In genomic region chr16:97763061-97763989, GRCm38 (mm10) we compare ENCODE assay signal across 8 mouse cellular contexts. TPM values are rescaled to one million over a fixed set of nuclear protein-coding genes. Genes with fewer than 3 reads are reported as not detected.
A peak's percentile ranks its signal among the peaks of the same experiment; 100 is the strongest.
DNase-seq lines count a peak whose midpoint lies in the region; ATAC-seq lines count a peak whose summit lies in the region.

Gene Ripk4 (minus strand): TSS chr16:97763787.

- H3K4me1 ChIP-seq in forebrain, embryonic 12.5 days: peaks cover 11% of the 10 kb centered on the region
- H3K4me1 ChIP-seq in intestine, embryonic 16.5 days (ENCODE audit: control insufficient read depth, insufficient read depth, low read length): peaks cover 31% of the 10 kb centered on the region
- H3K4me1 ChIP-seq in liver, embryonic 16.5 days (ENCODE audit: control insufficient read depth, low read depth, low read length): peaks cover 8% of the 10 kb centered on the region
- peaks cover 14% of the 10 kb centered on the region for H3K4me1 ChIP-seq in neural tube, embryonic 15.5 days

- no peak within 1 kb of the TSS for H3K27ac ChIP-seq in forebrain, embryonic 12.5 days
- peak within 1 kb of the TSS; percentile 61 for H3K27ac ChIP-seq in intestine, embryonic 16.5 days (ENCODE audit: low read length)
- 0 out of 2 replicates have a peak within 1 kb of the TSS, but pooled peaks have one; percentile 12 for H3K27ac ChIP-seq in liver, embryonic 16.5 days (ENCODE audit: low read length)
- H3K27ac ChIP-seq in neural tube, embryonic 15.5 days (replicated peaks): no peak within 1 kb of the TSS

- no peaks in the 10 kb centered on the region for H3K9me3 ChIP-seq in forebrain, embryonic 12.5 days
- H3K9me3 ChIP-seq in intestine, embryonic 16.5 days (ENCODE audit: control insufficient read depth, low read length): no peaks in the 10 kb centered on the region
- H3K9me3 ChIP-seq in liver, embryonic 16.5 days (replicated peaks; ENCODE audit: control insufficient read depth, low read length): no peaks in the 10 kb centered on the region
- H3K9me3 ChIP-seq in neural tube, embryonic 15.5 days (replicated peaks): no peaks in the 10 kb centered on the region

- ATAC-seq in forebrain, embryonic 12.5 days (ENCODE audit: low FRiP score): peak; percentile 68
- ATAC-seq in intestine, embryonic 16.5 days: peak; percentile 93
- peak; percentile 86 for ATAC-seq in liver, embryonic 16.5 days (ENCODE audit: low read depth)
- peak; percentile 45; the same call in 1 of the 2 replicates for ATAC-seq in neural tube, embryonic 15.5 days (ENCODE audit: low FRiP score)

- peaks cover 69% of the 10 kb centered on the region for H3K27me3 ChIP-seq in forebrain, embryonic 12.5 days
- peaks cover 25% of the 10 kb centered on the region for H3K27me3 ChIP-seq in intestine, embryonic 16.5 days (replicated peaks; ENCODE audit: control insufficient read depth, insufficient read depth, low read length)
- H3K27me3 ChIP-seq in liver, embryonic 16.5 days (ENCODE audit: control insufficient read depth, insufficient read depth, low read depth, low read length): peaks cover 32% of the 10 kb centered on the region
- H3K27me3 ChIP-seq in neural tube, embryonic 15.5 days (replicated peaks): peaks cover 60% of the 10 kb centered on the region

- H3K4me2 ChIP-seq in forebrain, embryonic 12.5 days: peak within 1 kb of the TSS; percentile 88
- H3K4me2 ChIP-seq in intestine, embryonic 16.5 days (ENCODE audit: low read depth, low read length): peak within 1 kb of the TSS; percentile 71
- peak within 1 kb of the TSS; percentile 47 for H3K4me2 ChIP-seq in liver, embryonic 16.5 days (ENCODE audit: low read depth, low read length)
- peak within 1 kb of the TSS; percentile 64 for H3K4me2 ChIP-seq in neural tube, embryonic 15.5 days

- under 1% methylated on average over 88 of the region's 88 CpGs for WGBS in forebrain, embryonic 12.5 days
- whole genome bisulfite sequencing in intestine, embryonic 16.5 days: 1% methylated on average over 87 of the region's 88 CpGs
- whole genome bisulfite sequencing in liver, embryonic 16.5 days (ENCODE audit: insufficient replicate concordance): 2% methylated on average over 88 of the region's 88 CpGs
- under 1% methylated on average over 87 of the region's 88 CpGs for WGBS in neural tube, embryonic 15.5 days

- H3K4me3 ChIP-seq in forebrain, embryonic 12.5 days (replicated peaks): peak within 1 kb of the TSS; percentile 49
- peak within 1 kb of the TSS; percentile 62 for H3K4me3 ChIP-seq in intestine, embryonic 16.5 days (ENCODE audit: low read length)
- H3K4me3 ChIP-seq in liver, embryonic 16.5 days (ENCODE audit: low read depth, low read length): peak within 1 kb of the TSS; percentile 56
- H3K4me3 ChIP-seq in neural tube, embryonic 15.5 days (replicated peaks): peak within 1 kb of the TSS; percentile 43

- DNase-seq in ovary, postnatal 36 days (ENCODE audit: low spot score): peak; percentile 43
- DNase-seq in ovary, adult 18-20 months (ENCODE audit: low spot score): no peak
- DNase-seq in frontal cortex, postnatal 10 days (ENCODE audit: low spot score in 2 of 2): no peak
- DNase-seq in frontal cortex, adult 2 months (ENCODE audit: extremely low spot score in 1 of 2, low spot score in 1 of 2): no peak

- H3K9ac ChIP-seq in forebrain, embryonic 12.5 days: peak within 1 kb of the TSS; percentile 29; the same call in 1 of the 2 replicates
- H3K9ac ChIP-seq in intestine, embryonic 16.5 days (ENCODE audit: low read depth, low read length): peak within 1 kb of the TSS; percentile 78
- H3K9ac ChIP-seq in liver, embryonic 16.5 days (ENCODE audit: low read depth, low read length): peak within 1 kb of the TSS; percentile 41
- peak within 1 kb of the TSS; percentile 37 for H3K9ac ChIP-seq in neural tube, embryonic 15.5 days (replicated peaks)

- no peaks in the 10 kb centered on the region for H3K36me3 ChIP-seq in forebrain, embryonic 12.5 days (replicated peaks)
- no peaks in the 10 kb centered on the region for H3K36me3 ChIP-seq in intestine, embryonic 16.5 days (ENCODE audit: control insufficient read depth, insufficient read depth, low read length)
- H3K36me3 ChIP-seq in liver, embryonic 16.5 days (ENCODE audit: control insufficient read depth, insufficient read depth): no peaks in the 10 kb centered on the region
- H3K36me3 ChIP-seq in neural tube, embryonic 15.5 days: no peaks in the 10 kb centered on the region

RNA-seq across cellular contexts. Expression of gene Ripk4, which starts in this region (rescaled TPM):
- 1.3 and 1.6 TPM in 2 replicates for polyA plus RNA-seq in forebrain, embryonic 12.5 days (2016; fragmentation: Nextera tagmentation; extraction: Ambion mirVana)
- 21.8 and 22.7 TPM in 2 replicates for polyA plus RNA-seq in intestine, embryonic 16.5 days (2015; fragmentation: Nextera tagmentation; extraction: Ambion mirVana)
- 3.2 and 3.3 TPM in 2 replicates for polyA plus RNA-seq in liver, embryonic 16.5 days (2015; fragmentation: Nextera tagmentation; extraction: Ambion mirVana)
- 0.27 and 3.4 TPM in 2 replicates for polyA plus RNA-seq in neural tube, embryonic 15.5 days (2015; fragmentation: Nextera tagmentation; extraction: Ambion mirVana)
- polyA plus RNA-seq in frontal cortex, adult 2 months (2012; rRNA removed): 0.71 and 0.86 TPM in 2 replicates

Comparison
In these comparisons a context has a peak if more than half of its experiments do, and no peak if none do; other contexts are left out.
1. H3K27ac ChIP-seq: peak in intestine, embryonic 16.5 days (single experiment) and liver, embryonic 16.5 days (single experiment); none in forebrain, embryonic 12.5 days (single experiment) and neural tube, embryonic 15.5 days (single experiment).
2. Peak in every context shown above with its lines, with median percentiles within 50 percentile points of each other: ATAC-seq, H3K4me2 ChIP-seq, H3K4me3 ChIP-seq and H3K9ac ChIP-seq.